Mouse (Mus musculus): ENCODE results near the gene Wnt3a. TPM values are rescaled to one million over a fixed set of nuclear protein-coding genes. Genes with fewer than 3 reads are reported as not detected.

The Wnt3a gene
- polyA plus RNA-seq, 1 experiment from 2014 or later, result 0.35 TPM

Small RNA genes lying within 50 kb of the gene (microRNA-seq; reads per million reads assigned to microRNA genes)
- not detected for gene Gm24756

Other genes starting within 250 kb of the Wnt3a start
- gene Obscn, start 154.3 kb downstream of the Wnt3a start, polyA plus RNA-seq (2015; fragmentation: Nextera tagmentation; extraction: Ambion mirVana), result 0.72 and 0.91 TPM in 2 replicates
- 7.5 and 8.3 TPM in 2 replicates for gene Iba57, start 127.0 kb downstream of the Wnt3a start, polyA plus RNA-seq (2015; fragmentation: Nextera tagmentation; extraction: Ambion mirVana)
- 0.29 and 0.42 TPM in 2 replicates for gene Gjc2, start 107.5 kb downstream of the Wnt3a start, polyA plus RNA-seq (2015; fragmentation: Nextera tagmentation; extraction: Ambion mirVana)
- 225 and 262 TPM in 2 replicates for gene Guk1, start 98.5 kb downstream of the Wnt3a start, polyA plus RNA-seq (2015; fragmentation: Nextera tagmentation; extraction: Ambion mirVana)
- 99.3 and 103 TPM in 2 replicates for gene Mrpl55, start 88.3 kb downstream of the Wnt3a start, polyA plus RNA-seq (2015; fragmentation: Nextera tagmentation; extraction: Ambion mirVana)
- 27.3 and 28.6 TPM in 2 replicates for gene 2310033P09Rik, start 82.4 kb downstream of the Wnt3a start, polyA plus RNA-seq (2015; fragmentation: Nextera tagmentation; extraction: Ambion mirVana)
- 645 and 662 TPM in 2 replicates for gene Arf1, start 62.5 kb downstream of the Wnt3a start, polyA plus RNA-seq (2015; fragmentation: Nextera tagmentation; extraction: Ambion mirVana)
- gene Wnt9a, start 16.2 kb upstream of the Wnt3a start, polyA plus RNA-seq (2015; fragmentation: Nextera tagmentation; extraction: Ambion mirVana), result 2.6 and 3.0 TPM in 2 replicates
- gene Prss38, start 84.9 kb upstream of the Wnt3a start, polyA plus RNA-seq (2015; fragmentation: Nextera tagmentation; extraction: Ambion mirVana), result not detected in 2 replicates
- gene Jmjd4, start 159.3 kb upstream of the Wnt3a start, polyA plus RNA-seq (2015; fragmentation: Nextera tagmentation; extraction: Ambion mirVana), result 20.2 and 20.5 TPM in 2 replicates
- 541 and 630 TPM in 2 replicates for gene Snap47, start 160.4 kb upstream of the Wnt3a start, polyA plus RNA-seq (2015; fragmentation: Nextera tagmentation; extraction: Ambion mirVana)
- 8.9 and 10.7 TPM in 2 replicates for gene Zfp867, start 181.7 kb upstream of the Wnt3a start, polyA plus RNA-seq (2015; fragmentation: Nextera tagmentation; extraction: Ambion mirVana)
- 12.9 and 14.7 TPM in 2 replicates for gene Zkscan17, start 236.0 kb upstream of the Wnt3a start, polyA plus RNA-seq (2015; fragmentation: Nextera tagmentation; extraction: Ambion mirVana)